Mouse (Mus musculus): ENCODE measurements around the gene Msh3. TPM values are rescaled to one million over a fixed set of nuclear protein-coding genes. Genes with fewer than 3 reads are reported as not detected.

The Msh3 gene
- total RNA-seq (2014; rRNA removed) = 18.6 and 28.8 TPM in 2 replicates
- polyA plus RNA-seq (2015; fragmentation: Nextera tagmentation; extraction: Ambion mirVana) = 18.8 and 19.7 TPM in 2 replicates

- no peaks in the 10 kb centered on the region for H3K27me3 ChIP-seq (ENCODE audit: insufficient read depth, low read length)
- DNase-seq (ENCODE audit: low spot score) = peak; percentile 99
- under 1% methylated on average over 72 of the region's 76 CpGs for WGBS
- H3K27ac ChIP-seq (ENCODE audit: low read depth, low read length) = peak within 1 kb of the TSS; percentile 85
- peak within 1 kb of the TSS; percentile 91 for H3K4me2 ChIP-seq (ENCODE audit: low read depth, low read length, poor library complexity, severe bottlenecking)
- no peaks in the 10 kb centered on the region for H3K9me3 ChIP-seq (ENCODE audit: low read length)
- ATAC-seq (ENCODE audit: low FRiP score) = peak; percentile 99
- H3K4me3 ChIP-seq (ENCODE audit: low read depth, low read length) = peak within 1 kb of the TSS; percentile 67
- no peaks in the 10 kb centered on the region for H3K36me3 ChIP-seq (ENCODE audit: insufficient read depth, low read length)
- H3K9ac ChIP-seq (replicated peaks; ENCODE audit: low read length, poor library complexity, severe bottlenecking) = peak within 1 kb of the TSS; percentile 73
- TF ChIP-seq CTCF (IDR thresholded peaks at IDR 0.05) = peak; percentile 84
- no peaks in the 10 kb centered on the region for H3K4me1 ChIP-seq (ENCODE audit: insufficient read depth, low read length)
Observed at GRCm38 (mm10) chr13:92354456-92355271, at the start of gene Msh3, which contains the start of gene Dhfr. Gene Msh3, minus strand, starts transcription at chr13:92355003. Gene Dhfr, plus strand, starts transcription at chr13:92354726.

- Histone ChIP-seq H3K36me3 (ENCODE audit: insufficient read depth, low read length) (no peaks in the 10 kb centered on the region), H3K4me2 (ENCODE audit: low read depth, low read length, poor library complexity, severe bottlenecking) (no peak overlapping the region), H3K27me3 (ENCODE audit: insufficient read depth, low read length) (no peaks in the 10 kb centered on the region), H3K9ac (replicated peaks; ENCODE audit: low read length, poor library complexity, severe bottlenecking) (no peak overlapping the region), H3K4me3 (ENCODE audit: low read depth, low read length) (no peak overlapping the region), H3K4me1 (ENCODE audit: insufficient read depth, low read length) (no peaks in the 10 kb centered on the region), H3K9me3 (ENCODE audit: low read length) (no peaks in the 10 kb centered on the region), H3K27ac (ENCODE audit: low read depth, low read length) (no peak overlapping the region)
- TF ChIP-seq CTCF (IDR thresholded peaks at IDR 0.05) = no peak
- 89% methylated on average over 3 of the region's 3 CpGs for WGBS
- DNase-seq (ENCODE audit: low spot score) (no peak), ATAC-seq (ENCODE audit: low FRiP score) (no peak)
Observed at GRCm38 (mm10) chr13:92403496-92403895, 48.7 kb upstream of the Msh3 start.

GRCm38 (mm10) chr13:92402063-92402462, 47.3 kb upstream of the Msh3 start:
- Histone ChIP-seq H3K9ac (replicated peaks; ENCODE audit: low read length, poor library complexity, severe bottlenecking) (no peak overlapping the region), H3K27ac (ENCODE audit: low read depth, low read length) (no peak overlapping the region), H3K4me1 (ENCODE audit: insufficient read depth, low read length) (no peaks in the 10 kb centered on the region), H3K4me3 (ENCODE audit: low read depth, low read length) (no peak overlapping the region), H3K9me3 (ENCODE audit: low read length) (no peaks in the 10 kb centered on the region), H3K27me3 (ENCODE audit: insufficient read depth, low read length) (no peaks in the 10 kb centered on the region), H3K36me3 (ENCODE audit: insufficient read depth, low read length) (no peaks in the 10 kb centered on the region), H3K4me2 (ENCODE audit: low read depth, low read length, poor library complexity, severe bottlenecking) (no peak overlapping the region)
- no peak for TF ChIP-seq CTCF (IDR thresholded peaks at IDR 0.05)
- DNase-seq (ENCODE audit: low spot score) = no peak
- 66% methylated on average over 2 of the region's 2 CpGs for WGBS
- no peak for ATAC-seq (ENCODE audit: low FRiP score)

GRCm38 (mm10) chr13:92398491-92399384, 43.9 kb upstream of the Msh3 start:
- no peak overlapping the region for H3K9ac ChIP-seq (replicated peaks; ENCODE audit: low read length, poor library complexity, severe bottlenecking)
- ATAC-seq (ENCODE audit: low FRiP score) = 0 out of 2 replicates have a peak, but pooled peaks have one; percentile 31
- no peak overlapping the region for H3K4me3 ChIP-seq (ENCODE audit: low read depth, low read length)
- no peak for TF ChIP-seq CTCF (IDR thresholded peaks at IDR 0.05)
- 51% methylated on average over 11 of the region's 11 CpGs for whole genome bisulfite sequencing
- peak; percentile 8 for DNase-seq (ENCODE audit: low spot score)
- no peak overlapping the region for H3K4me2 ChIP-seq (ENCODE audit: low read depth, low read length, poor library complexity, severe bottlenecking)
- H3K27ac ChIP-seq (ENCODE audit: low read depth, low read length) = no peak overlapping the region
- H3K36me3 ChIP-seq (ENCODE audit: insufficient read depth, low read length) = no peaks in the 10 kb centered on the region
- H3K27me3 ChIP-seq (ENCODE audit: insufficient read depth, low read length) = no peaks in the 10 kb centered on the region
- no peaks in the 10 kb centered on the region for H3K4me1 ChIP-seq (ENCODE audit: insufficient read depth, low read length)
- H3K9me3 ChIP-seq (ENCODE audit: low read length) = no peaks in the 10 kb centered on the region

DNA sequence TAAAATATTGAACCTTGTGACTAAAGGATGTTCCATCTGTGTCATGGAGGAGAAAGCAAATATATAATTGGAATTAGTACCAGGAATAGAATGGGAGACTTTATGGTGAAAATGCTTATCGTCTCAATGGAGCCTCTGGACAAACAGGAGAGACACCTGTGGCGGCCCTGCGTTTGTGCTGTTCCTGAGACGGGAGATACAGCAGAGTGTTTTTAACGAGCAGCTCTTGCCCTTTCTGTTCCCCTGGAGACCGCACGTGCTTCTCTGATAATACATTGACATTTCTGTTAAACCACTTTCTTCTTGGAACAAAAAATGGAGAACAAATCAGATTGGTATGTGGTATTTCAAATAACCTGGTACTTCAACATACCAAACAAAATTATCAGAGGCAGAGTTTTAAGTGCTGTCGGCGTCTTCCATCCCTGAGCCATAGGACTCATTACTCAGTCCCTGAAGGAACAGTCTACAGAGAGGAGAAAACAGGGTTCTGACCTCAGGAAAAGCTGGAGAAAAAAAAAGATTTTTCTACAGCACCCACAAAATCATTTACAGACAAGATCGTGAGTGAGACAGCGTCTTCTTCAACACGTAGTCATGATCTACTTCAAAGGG, 38.4 kb upstream of the Msh3 start:
- no peak overlapping the region for H3K27ac ChIP-seq (ENCODE audit: low read depth, low read length)
- no peak for ATAC-seq (ENCODE audit: low FRiP score)
- no peak for TF ChIP-seq CTCF (IDR thresholded peaks at IDR 0.05)
- H3K9ac ChIP-seq (replicated peaks; ENCODE audit: low read length, poor library complexity, severe bottlenecking) = no peak overlapping the region
- 80% methylated on average over 12 of the region's 12 CpGs for WGBS
- no peaks in the 10 kb centered on the region for H3K27me3 ChIP-seq (ENCODE audit: insufficient read depth, low read length)
- H3K4me2 ChIP-seq (ENCODE audit: low read depth, low read length, poor library complexity, severe bottlenecking) = no peak overlapping the region
- H3K9me3 ChIP-seq (ENCODE audit: low read length) = no peaks in the 10 kb centered on the region
- no peak overlapping the region for H3K4me3 ChIP-seq (ENCODE audit: low read depth, low read length)
- H3K36me3 ChIP-seq (ENCODE audit: insufficient read depth, low read length) = no peaks in the 10 kb centered on the region
- no peak for DNase-seq (ENCODE audit: low spot score)
- no peaks in the 10 kb centered on the region for H3K4me1 ChIP-seq (ENCODE audit: insufficient read depth, low read length)
